Mouse (Mus musculus): ENCODE results near the gene Pold2.

DNA sequence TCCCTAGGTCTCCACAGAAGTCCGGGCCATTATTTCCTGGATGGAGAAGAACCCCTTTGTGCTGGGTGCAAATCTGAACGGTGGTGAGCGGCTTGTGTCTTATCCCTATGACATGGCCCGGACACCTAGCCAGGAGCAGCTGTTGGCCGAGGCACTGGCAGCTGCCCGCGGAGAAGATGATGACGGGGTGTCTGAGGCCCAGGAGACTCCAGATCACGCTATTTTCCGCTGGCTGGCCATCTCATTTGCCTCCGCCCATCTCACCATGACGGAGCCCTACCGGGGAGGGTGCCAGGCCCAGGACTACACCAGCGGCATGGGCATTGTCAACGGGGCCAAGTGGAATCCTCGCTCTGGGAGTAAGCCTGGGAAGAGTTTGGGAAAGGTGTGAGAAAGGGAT, 8.0 kb downstream of the Pold2 start:
- TF ChIP-seq MAFK (IDR thresholded peaks at IDR 0.05; ENCODE audit: insufficient read depth, low read depth, low read length) (no peak), ZNF384 (IDR thresholded peaks at IDR 0.05; ENCODE audit: low read depth, low read length) (no peak), ZC3H11A (IDR thresholded peaks at IDR 0.05; ENCODE audit: borderline replicate concordance, low read depth, low read length) (no peak), HCFC1 (IDR thresholded peaks at IDR 0.05; ENCODE audit: borderline replicate concordance, insufficient read depth, low read length) (no peak), CHD2 (IDR thresholded peaks at IDR 0.05; ENCODE audit: low read depth, low read length) (no peak)
